Mouse (Mus musculus) thymus, adult 2 months (tissue): ENCODE data around the gene Gabbr2.

ENCODE experiments used
- CTCF ChIP-seq: fragments of 200-500 bp; IDR thresholded peaks from 2 replicates; pipeline ENCODE4 v1.5.1; 2012; ENCODE audit warnings: mild to moderate bottlenecking, control low read depth, low read length, moderate library complexity, borderline replicate concordance; ENCODE audit not compliant: control insufficient read depth, poor library complexity, insufficient read depth; ENCODE audit errors: extremely low read depth
- POLR2A ChIP-seq: fragments of 200-500 bp; IDR thresholded peaks from 2 replicates; pipeline ENCODE4 v1.6.1; 2012; ENCODE audit warnings: mild to moderate bottlenecking, low read length, control low read depth, moderate library complexity; ENCODE audit not compliant: control insufficient read depth, poor library complexity, insufficient read depth; ENCODE audit errors: extremely low read depth

GRCm38 (mm10) chr4:47037321-47037657, 45.6 kb upstream of the Gabbr2 start:
- TF ChIP-seq CTCF: peak; percentile 77; the same call in 1 of the 2 replicates
- no peak for TF ChIP-seq POLR2A
